8 mouse cellular contexts compared by ENCODE assay signal in genomic region chr2:76369821-76370655, GRCm38 (mm10). TPM values are rescaled to one million over a fixed set of nuclear protein-coding genes. Genes with fewer than 3 reads are reported as not detected.
DNase-seq lines count a peak whose midpoint lies in the region; ATAC-seq and TF ChIP-seq lines count a peak whose summit lies in the region.

Gene Rbm45 (plus strand): TSS chr2:76369984.

- peak; percentile 92 for DNase-seq in A20 (ENCODE audit: low read depth, low spot score)
- DNase-seq in heart, adult 9 months (ENCODE audit: low spot score in 2 of 2), result peak; percentile 70 to 79
- DNase-seq in monocyte, adult 2 months (ENCODE audit: low read depth in 1 of 2, low spot score in 2 of 2), result peak; percentile 41 to 63
- DNase-seq in spleen, postnatal 36 days (ENCODE audit: low spot score in 2 of 2), result peak; percentile 83 to 85

- H3K4me3 ChIP-seq in bone marrow macrophage, adult 2 months (ENCODE audit: insufficient read depth, low read length), result peak within 1 kb of the TSS; percentile 96
- H3K4me3 ChIP-seq in embryonic fibroblast, embryonic 13.5 days (ENCODE audit: insufficient read depth, low read length), result peak within 1 kb of the TSS; percentile 57
- H3K4me3 ChIP-seq in kidney, embryonic 14.5 days (ENCODE audit: low read length), result peak within 1 kb of the TSS; percentile 94
- peak within 1 kb of the TSS; percentile 75 for H3K4me3 ChIP-seq in limb, embryonic 15.5 days

- TF ChIP-seq CTCF in bone marrow macrophage, adult 2 months (IDR thresholded peaks at IDR 0.05; ENCODE audit: low read depth, low read length), result peak; percentile 38
- TF ChIP-seq CTCF in embryonic fibroblast, embryonic 13.5 days (IDR thresholded peaks at IDR 0.05; ENCODE audit: borderline replicate concordance, insufficient read depth, low read length), result peak; percentile 71

- WGBS in kidney, embryonic 14.5 days, result under 1% methylated on average over 60 of the region's 61 CpGs
- under 1% methylated on average over 61 of the region's 61 CpGs for WGBS in limb, embryonic 15.5 days

- H3K4me2 ChIP-seq in kidney, embryonic 14.5 days (replicated peaks; ENCODE audit: low read depth, low read length), result peak within 1 kb of the TSS; percentile 85
- peak within 1 kb of the TSS; percentile 91 for H3K4me2 ChIP-seq in limb, embryonic 15.5 days

- TF ChIP-seq POLR2A in bone marrow macrophage, adult 2 months (IDR thresholded peaks at IDR 0.05; ENCODE audit: borderline replicate concordance, low read depth, low read length), result no peak
- peak; percentile 27 for TF ChIP-seq POLR2A in embryonic fibroblast, embryonic 13.5 days (IDR thresholded peaks at IDR 0.05; ENCODE audit: low read depth, low read length)

- H3K36me3 ChIP-seq in kidney, embryonic 14.5 days (ENCODE audit: control insufficient read depth, insufficient read depth, low read length), result peaks cover 27% of the 10 kb centered on the region
- peaks cover 18% of the 10 kb centered on the region for H3K36me3 ChIP-seq in limb, embryonic 15.5 days

- H3K27me3 ChIP-seq in kidney, embryonic 14.5 days (ENCODE audit: control insufficient read depth, insufficient read depth, low read length), result no peaks in the 10 kb centered on the region
- no peaks in the 10 kb centered on the region for H3K27me3 ChIP-seq in limb, embryonic 15.5 days

- peaks cover 17% of the 10 kb centered on the region for H3K4me1 ChIP-seq in bone marrow macrophage, adult 2 months (ENCODE audit: control insufficient read depth, insufficient read depth, low read length)
- H3K4me1 ChIP-seq in embryonic fibroblast, embryonic 13.5 days (ENCODE audit: control insufficient read depth, insufficient read depth, low read length), result peaks cover 4% of the 10 kb centered on the region
- H3K4me1 ChIP-seq in kidney, embryonic 14.5 days (ENCODE audit: control insufficient read depth, insufficient read depth, low read length), result peaks cover 7% of the 10 kb centered on the region; the same call in 1 of the 2 replicates
- H3K4me1 ChIP-seq in limb, embryonic 15.5 days, result peaks cover 8% of the 10 kb centered on the region

- H3K9me3 ChIP-seq in kidney, embryonic 14.5 days (ENCODE audit: control insufficient read depth, low read length), result no peaks in the 10 kb centered on the region
- H3K9me3 ChIP-seq in limb, embryonic 15.5 days, result no peaks in the 10 kb centered on the region

- peak within 1 kb of the TSS; percentile 86 for H3K9ac ChIP-seq in kidney, embryonic 14.5 days (ENCODE audit: low read depth, low read length)
- peak within 1 kb of the TSS; percentile 76 for H3K9ac ChIP-seq in limb, embryonic 15.5 days

- ATAC-seq in kidney, embryonic 14.5 days (ENCODE audit: low FRiP score, low TSS enrichment), result peak; percentile 89
- peak; percentile 71; the same call in 1 of the 2 replicates for ATAC-seq in limb, embryonic 15.5 days (ENCODE audit: insufficient number of reproducible peaks, low FRiP score, low TSS enrichment, low read depth)

- H3K27ac ChIP-seq in bone marrow macrophage, adult 2 months (ENCODE audit: insufficient read depth, low read depth, low read length), result peak within 1 kb of the TSS; percentile 8; the same call in 1 of the 2 replicates
- H3K27ac ChIP-seq in embryonic fibroblast, embryonic 13.5 days (ENCODE audit: insufficient read depth, low read length), result 0 out of 2 replicates have a peak within 1 kb of the TSS, but pooled peaks have one; percentile 3
- H3K27ac ChIP-seq in kidney, embryonic 14.5 days (ENCODE audit: low read depth, low read length), result 0 out of 2 replicates have a peak within 1 kb of the TSS, but pooled peaks have one; percentile 24
- peak within 1 kb of the TSS; percentile 52; the same call in 1 of the 2 replicates for H3K27ac ChIP-seq in limb, embryonic 15.5 days

RNA-seq across cellular contexts. Expression of gene Rbm45, which starts in this region (rescaled TPM):
- 27.0 and 27.8 TPM in 2 replicates for polyA plus RNA-seq in bone marrow macrophage, adult 2 months (2012; ENCODE audit: insufficient read depth, insufficient read length, missing spikeins)
- polyA plus RNA-seq in embryonic fibroblast, embryonic 13.5 days (2011; ENCODE audit: insufficient read length, low read depth, missing spikeins), result 42.2 and 47.0 TPM in 2 replicates
- polyA plus RNA-seq in kidney, embryonic 14.5 days (2014; fragmentation: Nextera tagmentation; extraction: Ambion mirVana), result 15.9 and 18.2 TPM in 2 replicates
- polyA plus RNA-seq in limb, embryonic 15.5 days (2015; fragmentation: Nextera tagmentation; extraction: Ambion mirVana), result 12.0 and 15.1 TPM in 2 replicates

Comparison
In these comparisons a context has a peak if more than half of its experiments do, and no peak if none do; other contexts are left out.
1. Peak in every context shown above with its lines: DNase-seq, ATAC-seq, H3K4me3 ChIP-seq and H3K27ac ChIP-seq.